Mouse (Mus musculus): ENCODE data around the gene Ice2. TPM values are rescaled to one million over a fixed set of nuclear protein-coding genes. Genes with fewer than 3 reads are reported as not detected.
A peak's percentile ranks its signal among the peaks of the same experiment; 100 is the strongest.

Ice2 gene
- polyA plus RNA-seq, 1 experiment from 2014 or later = 11.5 TPM

GRCm38 (mm10) chr9:69376982-69377653, 20.6 kb upstream of the Ice2 start:
- Histone ChIP-seq H3K27me3 (no peaks in the 10 kb centered on the region), H3K4me1 (replicated peaks) (peaks cover 4% of the 10 kb centered on the region; the same call in 1 of the 2 replicates), H3K27ac (no peak overlapping the region), H3K9me3 (replicated peaks) (no peaks in the 10 kb centered on the region), H3K4me2 (no peak overlapping the region), H3K4me3 (no peak overlapping the region), H3K36me3 (peaks cover 12% of the 10 kb centered on the region; the same call in 1 of the 2 replicates), H3K9ac (no peak overlapping the region)
- no peak for ATAC-seq (replicated peaks; ENCODE audit: insufficient number of reproducible peaks, insufficient read depth, low FRiP score, low read depth)
- WGBS = 82% methylated on average over 4 of the region's 4 CpGs

- ATAC-seq (replicated peaks; ENCODE audit: insufficient number of reproducible peaks, insufficient read depth, low FRiP score, low read depth) = no peak
- WGBS = 79% methylated on average over 3 of the region's 3 CpGs
- Histone ChIP-seq H3K9ac (no peak overlapping the region), H3K4me1 (replicated peaks) (peaks cover 4% of the 10 kb centered on the region; the same call in 1 of the 2 replicates), H3K36me3 (peaks cover 12% of the 10 kb centered on the region; the same call in 1 of the 2 replicates), H3K4me3 (no peak overlapping the region), H3K4me2 (no peak overlapping the region), H3K27ac (no peak overlapping the region), H3K27me3 (no peaks in the 10 kb centered on the region), H3K9me3 (replicated peaks) (no peaks in the 10 kb centered on the region)
Measured at GRCm38 (mm10) chr9:69377654-69378045, 20.1 kb upstream of the Ice2 start.

DNA sequence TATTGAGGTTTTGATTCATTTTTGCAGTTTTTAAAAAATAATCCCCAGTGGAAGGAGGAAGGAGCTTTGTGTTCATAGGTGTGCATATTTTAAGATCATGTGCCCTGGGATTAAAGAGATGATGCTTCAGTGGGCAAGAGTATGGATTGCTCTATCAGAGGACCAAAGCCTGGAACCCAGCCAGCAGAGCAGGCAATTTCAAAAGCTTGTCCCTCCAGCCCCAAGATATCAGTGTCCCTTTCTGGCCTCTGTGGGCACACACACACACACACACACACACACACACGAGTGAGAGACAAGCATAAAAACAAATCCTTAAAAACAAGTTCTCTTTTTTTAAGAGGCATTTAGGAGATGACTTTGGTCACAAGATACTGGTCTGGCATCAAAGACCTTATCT, 17.2 kb upstream of the Ice2 start:
- H3K4me1 ChIP-seq (replicated peaks) = peaks cover 4% of the 10 kb centered on the region; the same call in 1 of the 2 replicates
- H3K4me2 ChIP-seq = no peak overlapping the region
- no peaks in the 10 kb centered on the region for H3K27me3 ChIP-seq
- H3K36me3 ChIP-seq = peaks cover 7% of the 10 kb centered on the region; the same call in 1 of the 2 replicates
- H3K9ac ChIP-seq = no peak overlapping the region
- H3K27ac ChIP-seq = no peak overlapping the region
- H3K4me3 ChIP-seq = no peak overlapping the region
- no peaks in the 10 kb centered on the region for H3K9me3 ChIP-seq (replicated peaks)
- ATAC-seq (replicated peaks; ENCODE audit: insufficient number of reproducible peaks, insufficient read depth, low FRiP score, low read depth) = no peak
- 32% methylated on average over 1 of the region's 1 CpGs for WGBS

DNA sequence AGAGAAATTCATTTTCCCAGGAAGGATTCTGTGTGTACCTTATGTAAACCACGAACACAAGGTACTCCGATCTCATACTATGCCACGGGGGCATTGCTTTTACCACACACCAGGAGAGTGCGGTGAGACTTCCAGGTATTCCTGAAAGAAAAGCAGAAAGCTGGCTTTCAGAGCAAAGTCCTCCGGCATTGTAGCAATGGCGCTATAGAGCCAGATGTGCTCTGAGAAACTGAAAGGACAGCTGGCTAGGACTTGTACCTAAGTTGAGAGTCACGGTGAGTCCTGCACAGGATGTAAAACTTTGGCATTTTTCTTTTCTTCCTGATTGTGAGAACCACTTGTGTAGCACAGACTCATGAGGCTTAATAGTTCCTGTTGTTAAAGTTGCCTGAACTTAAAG, 16.0 kb upstream of the Ice2 start:
- no peak for ATAC-seq (replicated peaks; ENCODE audit: insufficient number of reproducible peaks, insufficient read depth, low FRiP score, low read depth)

DNA sequence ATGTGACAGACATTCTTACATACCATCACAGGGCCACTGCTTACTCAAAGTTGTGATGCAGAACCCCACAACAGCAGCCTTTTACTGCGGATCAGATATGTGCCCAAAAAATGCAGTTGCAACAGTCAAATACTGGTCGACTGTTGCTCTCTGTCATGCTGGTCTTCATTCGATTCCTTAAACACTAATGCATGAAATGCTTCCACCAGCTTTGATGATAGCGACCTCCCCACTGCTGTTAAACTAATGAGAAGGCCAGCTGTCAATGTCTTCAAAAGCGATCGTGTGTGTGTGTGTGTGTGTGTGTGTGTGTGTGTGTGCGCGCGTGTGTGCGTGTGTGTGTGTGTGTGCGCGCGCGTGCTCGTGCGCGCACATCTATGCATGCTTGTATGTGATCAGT, 13.2 kb upstream of the Ice2 start:
- no peak for ATAC-seq (replicated peaks; ENCODE audit: insufficient number of reproducible peaks, insufficient read depth, low FRiP score, low read depth)
- no peak overlapping the region for H3K27ac ChIP-seq
- H3K4me2 ChIP-seq = no peak overlapping the region
- 89% methylated on average over 17 of the region's 17 CpGs for WGBS
- no peaks in the 10 kb centered on the region for H3K36me3 ChIP-seq
- H3K9me3 ChIP-seq (replicated peaks) = no peaks in the 10 kb centered on the region
- no peak overlapping the region for H3K9ac ChIP-seq
- no peaks in the 10 kb centered on the region for H3K27me3 ChIP-seq
- H3K4me1 ChIP-seq (replicated peaks) = peaks cover 4% of the 10 kb centered on the region; the same call in 1 of the 2 replicates
- H3K4me3 ChIP-seq = no peak overlapping the region

More for the DNA sequence above, 16.0 kb upstream of the Ice2 start:
- 64% methylated on average over 7 of the region's 7 CpGs for WGBS
- Histone ChIP-seq H3K4me2 (no peak overlapping the region), H3K9ac (no peak overlapping the region), H3K9me3 (replicated peaks) (no peaks in the 10 kb centered on the region), H3K4me1 (replicated peaks) (peaks cover 4% of the 10 kb centered on the region; the same call in 1 of the 2 replicates), H3K4me3 (no peak overlapping the region), H3K36me3 (0 out of 2 replicates have a peak, but pooled peaks cover 3% of the 10 kb centered on the region), H3K27me3 (no peaks in the 10 kb centered on the region), H3K27ac (no peak overlapping the region)

- WGBS = 75% methylated on average over 1 of the region's 1 CpGs
- Histone ChIP-seq H3K36me3 (no peaks in the 10 kb centered on the region), H3K9ac (no peak overlapping the region), H3K4me1 (replicated peaks) (peaks cover 4% of the 10 kb centered on the region; the same call in 1 of the 2 replicates), H3K4me2 (no peak overlapping the region), H3K4me3 (no peak overlapping the region), H3K9me3 (replicated peaks) (no peaks in the 10 kb centered on the region), H3K27ac (no peak overlapping the region), H3K27me3 (no peaks in the 10 kb centered on the region)
- ATAC-seq (replicated peaks; ENCODE audit: insufficient number of reproducible peaks, insufficient read depth, low FRiP score, low read depth) = no peak
Measured at GRCm38 (mm10) chr9:69384905-69385304, 12.8 kb upstream of the Ice2 start.

DNA sequence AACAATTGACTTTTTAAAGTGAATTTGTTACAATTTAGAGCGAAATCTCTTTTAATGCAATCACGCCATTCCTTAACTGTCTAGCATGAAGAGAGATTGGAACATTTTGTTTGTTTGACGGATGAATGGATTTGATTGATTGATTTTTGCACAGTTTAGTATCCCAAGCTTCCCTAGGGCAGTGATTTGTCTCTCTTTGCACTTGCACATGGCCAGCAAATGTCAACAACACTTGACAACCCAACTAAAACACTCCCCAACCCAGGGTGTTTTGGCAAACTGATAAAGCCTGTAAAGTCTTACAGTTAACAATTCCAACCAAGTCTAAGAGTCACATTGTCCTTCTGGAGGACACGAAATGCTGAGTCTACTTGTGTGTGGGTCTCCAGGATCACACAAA, 10.4 kb upstream of the Ice2 start:
- Histone ChIP-seq H3K9ac (no peak overlapping the region), H3K27ac (no peak overlapping the region), H3K4me1 (replicated peaks) (no peaks in the 10 kb centered on the region), H3K4me2 (no peak overlapping the region), H3K9me3 (replicated peaks) (no peaks in the 10 kb centered on the region), H3K4me3 (no peak overlapping the region), H3K27me3 (no peaks in the 10 kb centered on the region), H3K36me3 (no peaks in the 10 kb centered on the region)
- ATAC-seq (replicated peaks; ENCODE audit: insufficient number of reproducible peaks, insufficient read depth, low FRiP score, low read depth) = no peak
- WGBS = 72% methylated on average over 4 of the region's 4 CpGs

DNA sequence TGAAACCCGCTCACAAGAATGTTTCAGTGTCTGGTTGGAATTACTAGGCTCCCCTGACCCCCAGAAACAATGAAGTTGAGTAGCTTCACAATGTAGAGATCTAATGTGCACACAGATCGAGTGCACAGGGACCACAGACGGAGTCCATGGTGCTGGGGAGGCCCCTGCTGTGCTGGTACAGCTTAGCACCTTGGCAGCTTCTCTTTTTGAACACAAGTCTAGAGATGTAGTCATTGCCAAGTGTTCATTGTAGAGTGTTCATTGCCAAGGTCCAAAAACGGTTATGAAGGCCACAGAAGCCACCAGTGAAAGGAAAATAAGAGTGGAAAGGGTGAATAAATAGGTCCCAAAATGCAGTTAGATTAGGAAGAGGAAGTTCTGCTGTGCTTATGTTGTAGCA, 7.1 kb upstream of the Ice2 start:
- Histone ChIP-seq H3K9me3 (replicated peaks) (no peaks in the 10 kb centered on the region), H3K27me3 (no peaks in the 10 kb centered on the region), H3K4me2 (no peak overlapping the region), H3K36me3 (no peaks in the 10 kb centered on the region), H3K4me1 (replicated peaks) (no peaks in the 10 kb centered on the region), H3K4me3 (no peak overlapping the region), H3K9ac (no peak overlapping the region), H3K27ac (no peak overlapping the region)
- ATAC-seq (replicated peaks; ENCODE audit: insufficient number of reproducible peaks, insufficient read depth, low FRiP score, low read depth) = no peak
- WGBS = 69% methylated on average over 4 of the region's 4 CpGs

GRCm38 (mm10) chr9:69394234-69394633, 3.5 kb upstream of the Ice2 start:
- ATAC-seq (replicated peaks; ENCODE audit: insufficient number of reproducible peaks, insufficient read depth, low FRiP score, low read depth) = no peak

GRCm38 (mm10) chr9:69397432-69397759, 310 bp upstream of the Ice2 start:
- H3K9ac ChIP-seq = peak overlapping the region; percentile 82
- H3K27me3 ChIP-seq = no peaks in the 10 kb centered on the region
- H3K4me3 ChIP-seq = peak overlapping the region; percentile 83
- H3K9me3 ChIP-seq (replicated peaks) = no peaks in the 10 kb centered on the region
- H3K36me3 ChIP-seq = no peaks in the 10 kb centered on the region
- peaks cover 8% of the 10 kb centered on the region; the same call in 1 of the 2 replicates for H3K4me1 ChIP-seq (replicated peaks)
- ATAC-seq (replicated peaks; ENCODE audit: insufficient number of reproducible peaks, insufficient read depth, low FRiP score, low read depth) = no peak
- WGBS = 44% methylated on average over 2 of the region's 2 CpGs
- H3K27ac ChIP-seq = peak overlapping the region; percentile 90
- peak overlapping the region; percentile 87 for H3K4me2 ChIP-seq

More at GRCm38 (mm10) chr9:69394234-69394633, 3.5 kb upstream of the Ice2 start:
- H3K9me3 ChIP-seq (replicated peaks) = no peaks in the 10 kb centered on the region
- no peak overlapping the region for H3K4me2 ChIP-seq
- no peak overlapping the region for H3K4me3 ChIP-seq
- H3K36me3 ChIP-seq = no peaks in the 10 kb centered on the region
- peaks cover 8% of the 10 kb centered on the region; the same call in 1 of the 2 replicates for H3K4me1 ChIP-seq (replicated peaks)
- no peaks in the 10 kb centered on the region for H3K27me3 ChIP-seq
- 79% methylated on average over 5 of the region's 5 CpGs for WGBS
- no peak overlapping the region for H3K27ac ChIP-seq
- no peak overlapping the region for H3K9ac ChIP-seq

GRCm38 (mm10) chr9:69398453-69398850, 746 bp downstream of the Ice2 start:
- ATAC-seq (replicated peaks; ENCODE audit: insufficient number of reproducible peaks, insufficient read depth, low FRiP score, low read depth) = 0 out of 2 replicates have a peak, but pooled peaks have one; percentile 24
- 14% methylated on average over 10 of the region's 10 CpGs for whole genome bisulfite sequencing
- Histone ChIP-seq H3K4me3 (peak overlapping the region; percentile 83), H3K4me2 (peak overlapping the region; percentile 87), H3K27me3 (no peaks in the 10 kb centered on the region), H3K27ac (peak overlapping the region; percentile 90), H3K9ac (peak overlapping the region; percentile 82), H3K36me3 (no peaks in the 10 kb centered on the region), H3K9me3 (replicated peaks) (no peaks in the 10 kb centered on the region), H3K4me1 (replicated peaks) (peaks cover 8% of the 10 kb centered on the region; the same call in 1 of the 2 replicates)

GRCm38 (mm10) chr9:69404671-69405070, 7.0 kb downstream of the Ice2 start:
- Histone ChIP-seq H3K36me3 (peaks cover 7% of the 10 kb centered on the region), H3K4me3 (no peak overlapping the region), H3K9me3 (replicated peaks) (no peaks in the 10 kb centered on the region), H3K4me1 (replicated peaks) (no peaks in the 10 kb centered on the region), H3K27ac (no peak overlapping the region), H3K27me3 (no peaks in the 10 kb centered on the region), H3K9ac (no peak overlapping the region), H3K4me2 (no peak overlapping the region)
- ATAC-seq (replicated peaks; ENCODE audit: insufficient number of reproducible peaks, insufficient read depth, low FRiP score, low read depth) = no peak
- 73% methylated on average over 6 of the region's 6 CpGs for WGBS

Measured in heart, embryonic 15.5 days (tissue).